Comparison of ENCODE assay signal across 8 mouse cellular contexts in the genomic region with DNA sequence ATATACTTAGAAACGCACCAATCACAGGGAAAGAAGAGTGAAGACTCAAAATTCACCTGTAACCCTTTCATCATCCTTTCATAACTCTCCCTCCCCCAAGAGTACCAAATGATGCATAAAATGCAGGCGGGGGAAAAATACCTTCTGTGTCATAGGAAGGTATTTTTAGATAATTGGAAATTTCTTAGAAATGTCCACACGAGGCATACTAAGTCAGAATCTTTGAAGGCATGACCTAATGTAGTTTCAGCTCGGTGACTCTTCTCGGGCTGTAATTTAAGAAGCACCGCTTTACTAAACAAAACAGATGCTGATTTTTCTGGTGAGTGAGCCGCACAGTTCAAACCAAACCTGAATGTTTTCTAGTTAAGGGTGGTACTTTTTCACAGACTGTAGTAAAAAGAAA. TPM values are rescaled to one million over a fixed set of nuclear protein-coding genes. Genes with fewer than 3 reads are reported as not detected.
DNase-seq lines count a peak whose midpoint lies in the region; ATAC-seq and TF ChIP-seq lines count a peak whose summit lies in the region.

A gene (plus strand): TSS at position 304 of the 406 bp plus-strand sequence.

- DNase-seq in kidney, postnatal 0 days (ENCODE audit: low spot score), result peak; percentile 51
- no peak for DNase-seq in kidney, adult 9 months
- no peak for DNase-seq in right cerebral cortex, postnatal 25 days
- no peak for DNase-seq in yolk sac, embryonic 10.5 days (ENCODE audit: low spot score)
- no peak for DNase-seq in cerebellum, adult 11 months

- H3K4me2 ChIP-seq in kidney, postnatal 0 days (ENCODE audit: low read length), result peak within 1 kb of the TSS; percentile 70

- no peak for ATAC-seq in kidney, postnatal 0 days (replicated peaks; ENCODE audit: low FRiP score, low read depth)
- ATAC-seq in hematopoietic stem cell, adult 5-6 weeks (replicated peaks in 1 of 2; ENCODE audit: insufficient read depth in 1 of 2, low FRiP score in 2 of 2, low TSS enrichment in 1 of 2, low read depth in 1 of 2, poor library complexity in 2 of 2, severe bottlenecking in 2 of 2), result no peak
- ATAC-seq in megakaryocyte progenitor cell, adult 5-6 weeks (replicated peaks; ENCODE audit: poor library complexity), result no peak; the same call in 1 of the 2 replicates

- H3K36me3 ChIP-seq in kidney, postnatal 0 days (ENCODE audit: insufficient read depth, low read length), result no peaks in the 10 kb centered on the region

- H3K27ac ChIP-seq in kidney, postnatal 0 days, result peak within 1 kb of the TSS; percentile 96
- H3K27ac ChIP-seq in brown adipose tissue, adult 24 weeks (replicated peaks; ENCODE audit: low read depth, low read length), result peak within 1 kb of the TSS; percentile 69

- H3K27me3 ChIP-seq in kidney, postnatal 0 days (ENCODE audit: insufficient read depth, low read length), result no peaks in the 10 kb centered on the region

- H3K4me1 ChIP-seq in kidney, postnatal 0 days (replicated peaks; ENCODE audit: insufficient read depth, low read length), result no peaks in the 10 kb centered on the region
- no peaks in the 10 kb centered on the region for H3K4me1 ChIP-seq in brown adipose tissue, adult 24 weeks (ENCODE audit: control insufficient read depth, insufficient read depth, insufficient read length, low read length)

- 20% methylated on average over 7 of the region's 7 CpGs for WGBS in kidney, postnatal 0 days

- peak within 1 kb of the TSS; percentile 69 for H3K9ac ChIP-seq in kidney, postnatal 0 days (ENCODE audit: low read depth, low read length)

- H3K9me3 ChIP-seq in kidney, postnatal 0 days (replicated peaks; ENCODE audit: low read length), result no peaks in the 10 kb centered on the region

- no peak for TF ChIP-seq CTCF in kidney, postnatal 0 days (IDR thresholded peaks at IDR 0.05; ENCODE audit: low read depth)

- H3K4me3 ChIP-seq in kidney, postnatal 0 days (replicated peaks; ENCODE audit: low read depth, low read length), result peak within 1 kb of the TSS; percentile 50
- peak within 1 kb of the TSS; percentile 72 for H3K4me3 ChIP-seq in brown adipose tissue, adult 24 weeks (ENCODE audit: insufficient read depth, low read depth, low read length)

RNA-seq across cellular contexts. Expression of the gene that starts here (rescaled TPM):
- polyA plus RNA-seq in kidney, postnatal 0 days (2015; fragmentation: Nextera tagmentation; extraction: Ambion mirVana), result 108 TPM in 2 replicates
- polyA plus RNA-seq in brown adipose tissue, adult 24 weeks (2012; ENCODE audit: insufficient read depth, insufficient read length, missing spikeins), result 2.1 and 2.3 TPM in 2 replicates
- 34.8 and 47.6 TPM in 2 replicates for total RNA-seq in hematopoietic stem cell, adult 5-6 weeks (2017)
- 47.3 and 65.8 TPM in 2 replicates for total RNA-seq in megakaryocyte progenitor cell, adult 5-6 weeks (2015)
- total RNA-seq in megakaryocyte progenitor cell, adult 5-6 weeks (2017), result 28.2 and 37.0 TPM in 2 replicates

Comparison
In these comparisons a context has a peak if more than half of its experiments do, and no peak if none do; other contexts are left out.
1. RNA of the gene that starts here (polyA plus RNA-seq): 108 TPM in kidney, postnatal 0 days; 2.1 to 2.3 TPM in brown adipose tissue, adult 24 weeks; every median in the first group is over 10 times any median in the second.